Mouse (Mus musculus) kidney, postnatal 14 days (tissue): Measurements from ENCODE around the gene Gmeb2.

Experiments
- DNase-seq: peaks from one replicate; pipeline ENCODE4 v3.0.0; 2022; ENCODE audit warnings: mixed read lengths

Gmeb2 gene

GRCm38 (mm10) chr2:181220361-181220760 is 67.5 kb downstream of the Gmeb2 start:
- DNase-seq: peak; percentile 38

- peak; percentile 89 for DNase-seq
These were observed 68.2 kb downstream of the Gmeb2 start, which contains the start of gene Fndc11 for GRCm38 (mm10) chr2:181219538-181220216. Fndc11 (plus strand) TSS chr2:181220013.

- peak; percentile 23 for DNase-seq
These were observed 68.9 kb downstream of the Gmeb2 start for GRCm38 (mm10) chr2:181218881-181219485.

GRCm38 (mm10) chr2:181216037-181216436 is 71.8 kb downstream of the Gmeb2 start:
- no peak for DNase-seq

GRCm38 (mm10) chr2:181213021-181213445 is 74.8 kb downstream of the Gmeb2 start, which contains the start of gene Srms:
Srms (minus strand) TSS chr2:181213185.
- peak; percentile 47 for DNase-seq

GRCm38 (mm10) chr2:181212389-181213020 is 75.3 kb downstream of the Gmeb2 start:
- no peak for DNase-seq

GRCm38 (mm10) chr2:181206118-181206517 is 81.7 kb downstream of the Gmeb2 start:
- DNase-seq: no peak

- no peak for DNase-seq
These were observed 82.2 kb downstream of the Gmeb2 start for GRCm38 (mm10) chr2:181205678-181206077.

GRCm38 (mm10) chr2:181202886-181203285 is 84.9 kb downstream of the Gmeb2 start:
- no peak for DNase-seq

- no peak for DNase-seq
These were observed 85.4 kb downstream of the Gmeb2 start, which contains the start of gene Ptk6 for GRCm38 (mm10) chr2:181202422-181202821. Ptk6 (minus strand) TSS chr2:181202789.

GRCm38 (mm10) chr2:181201606-181202005 is 86.2 kb downstream of the Gmeb2 start:
- no peak for DNase-seq
